Mouse (Mus musculus): ENCODE data around the gene St5. TPM values are rescaled to one million over a fixed set of nuclear protein-coding genes. Genes with fewer than 3 reads are reported as not detected.

Gene St5
- total RNA-seq, 1 experiment, result 25.6 TPM

DNA sequence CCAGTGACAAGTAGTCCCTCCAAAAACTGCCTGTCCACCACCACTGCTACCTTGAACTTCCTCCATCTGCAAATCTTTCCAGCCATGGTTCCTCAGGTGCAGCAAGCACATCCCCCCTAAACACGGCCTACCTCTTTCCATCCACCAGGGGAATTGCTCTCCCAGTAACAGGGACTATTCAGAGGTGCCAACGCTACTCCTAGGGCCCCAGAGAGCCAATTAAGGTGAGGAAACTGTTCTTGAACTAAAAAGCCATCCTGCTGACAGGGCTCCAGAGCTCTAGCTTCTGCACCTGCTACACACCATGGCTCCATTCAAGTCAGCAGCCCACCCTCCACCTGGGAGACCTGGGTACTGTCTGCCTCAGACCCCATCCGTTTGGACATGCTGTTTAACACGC lies 205.9 kb downstream of the St5 start:
- no peak for TF ChIP-seq ZNF384 (IDR thresholded peaks at IDR 0.05; ENCODE audit: low read depth, low read length)
- no peak for TF ChIP-seq ZC3H11A (IDR thresholded peaks at IDR 0.05; ENCODE audit: borderline replicate concordance, low read depth, low read length)
- TF ChIP-seq HCFC1 (IDR thresholded peaks at IDR 0.05; ENCODE audit: borderline replicate concordance, insufficient read depth, low read length), result no peak
- TF ChIP-seq CHD2 (IDR thresholded peaks at IDR 0.05; ENCODE audit: low read depth, low read length), result no peak
- no peak for TF ChIP-seq MAFK (IDR thresholded peaks at IDR 0.05; ENCODE audit: insufficient read depth, low read depth, low read length)

GRCm38 (mm10) chr7:109493319-109494316 lies 209.8 kb downstream of the St5 start:
- H3K9me3 ChIP-seq (ENCODE audit: control insufficient read depth, insufficient read depth, low read depth, low read length), result no peaks in the 10 kb centered on the region
- in situ Hi-C loops (cut with MboI; ENCODE audit: low sequenced_read_pairs in 2 of 2, unreplicated experiment in 2 of 2), result no loop called here
- peaks cover 3 to 5% of the 10 kb centered on the region in 2 experiments; a peak in 3 of 4 replicates for H3K4me1 ChIP-seq (ENCODE audit: control insufficient read depth in 2 of 2, insufficient read depth in 2 of 2, low read length in 2 of 2, poor library complexity in 1 of 2)
- H3K27ac ChIP-seq (ENCODE audit: insufficient read depth, low read depth, low read length, poor library complexity, severe bottlenecking), result peak overlapping the region; percentile 10; the same call in 1 of the 2 replicates
- DNase-seq (ENCODE audit: low read depth, low spot score), result no peak
- no peak overlapping the region for H3K9ac ChIP-seq (ENCODE audit: insufficient read depth, low read depth, low read length, poor library complexity, severe bottlenecking)
- TF ChIP-seq ZNF384 (IDR thresholded peaks at IDR 0.05; ENCODE audit: low read depth, low read length), result no peak
- no peak for TF ChIP-seq CHD2 (IDR thresholded peaks at IDR 0.05; ENCODE audit: low read depth, low read length)
- TF ChIP-seq ZC3H11A (IDR thresholded peaks at IDR 0.05; ENCODE audit: borderline replicate concordance, low read depth, low read length), result no peak
- no peak for TF ChIP-seq MAFK (IDR thresholded peaks at IDR 0.05; ENCODE audit: insufficient read depth, low read depth, low read length)
- no peak for TF ChIP-seq HCFC1 (IDR thresholded peaks at IDR 0.05; ENCODE audit: borderline replicate concordance, insufficient read depth, low read length)
- H3K36me3 ChIP-seq (ENCODE audit: control insufficient read depth, insufficient read depth, low read length, poor library complexity, severe bottlenecking), result no peaks in the 10 kb centered on the region
- H3K4me3 ChIP-seq (ENCODE audit: insufficient read depth in 1 of 2, low read depth in 1 of 2, low read length in 2 of 2, poor library complexity in 1 of 2, severe bottlenecking in 1 of 2), result peak overlapping the region in 1 of 2 experiments; percentile 6; a peak in 1 of 4 replicates

More for the DNA sequence above, 205.9 kb downstream of the St5 start:
- no peak overlapping the region for H3K4me3 ChIP-seq (ENCODE audit: insufficient read depth in 1 of 2, low read depth in 1 of 2, low read length in 2 of 2, poor library complexity in 1 of 2, severe bottlenecking in 1 of 2)
- no peak overlapping the region for H3K27ac ChIP-seq (ENCODE audit: insufficient read depth, low read depth, low read length, poor library complexity, severe bottlenecking)
- peaks cover 3 to 5% of the 10 kb centered on the region in 2 experiments; a peak in 3 of 4 replicates for H3K4me1 ChIP-seq (ENCODE audit: control insufficient read depth in 2 of 2, insufficient read depth in 2 of 2, low read length in 2 of 2, poor library complexity in 1 of 2)
- in situ Hi-C loops (cut with MboI; ENCODE audit: low sequenced_read_pairs in 2 of 2, unreplicated experiment in 2 of 2), result no loop called here
- DNase-seq (ENCODE audit: low read depth, low spot score), result no peak
- H3K9ac ChIP-seq (ENCODE audit: insufficient read depth, low read depth, low read length, poor library complexity, severe bottlenecking), result no peak overlapping the region
- no peaks in the 10 kb centered on the region for H3K9me3 ChIP-seq (ENCODE audit: control insufficient read depth, insufficient read depth, low read depth, low read length)
- no peaks in the 10 kb centered on the region for H3K36me3 ChIP-seq (ENCODE audit: control insufficient read depth, insufficient read depth, low read length, poor library complexity, severe bottlenecking)

- Histone ChIP-seq H3K4me3 (ENCODE audit: insufficient read depth in 1 of 2, low read depth in 1 of 2, low read length in 2 of 2, poor library complexity in 1 of 2, severe bottlenecking in 1 of 2) (no peak overlapping the region), H3K9ac (ENCODE audit: insufficient read depth, low read depth, low read length, poor library complexity, severe bottlenecking) (no peak overlapping the region), H3K4me1 (ENCODE audit: control insufficient read depth in 2 of 2, insufficient read depth in 2 of 2, low read length in 2 of 2, poor library complexity in 1 of 2) (peaks cover 3 to 5% of the 10 kb centered on the region in 2 experiments; a peak in 3 of 4 replicates), H3K9me3 (ENCODE audit: control insufficient read depth, insufficient read depth, low read depth, low read length) (no peaks in the 10 kb centered on the region), H3K36me3 (ENCODE audit: control insufficient read depth, insufficient read depth, low read length, poor library complexity, severe bottlenecking) (no peaks in the 10 kb centered on the region), H3K27ac (ENCODE audit: insufficient read depth, low read depth, low read length, poor library complexity, severe bottlenecking) (no peak overlapping the region)
- DNase-seq (ENCODE audit: low read depth, low spot score), result no peak
- TF ChIP-seq HCFC1 (IDR thresholded peaks at IDR 0.05; ENCODE audit: borderline replicate concordance, insufficient read depth, low read length) (no peak), ZC3H11A (IDR thresholded peaks at IDR 0.05; ENCODE audit: borderline replicate concordance, low read depth, low read length) (no peak), CHD2 (IDR thresholded peaks at IDR 0.05; ENCODE audit: low read depth, low read length) (no peak), MAFK (IDR thresholded peaks at IDR 0.05; ENCODE audit: insufficient read depth, low read depth, low read length) (no peak), ZNF384 (IDR thresholded peaks at IDR 0.05; ENCODE audit: low read depth, low read length) (no peak)
- in situ Hi-C loops (cut with MboI; ENCODE audit: low sequenced_read_pairs in 2 of 2, unreplicated experiment in 2 of 2), result no loop called here
Measured at GRCm38 (mm10) chr7:109492616-109493318, 210.6 kb downstream of the St5 start.

GRCm38 (mm10) chr7:109484221-109484620 lies 219.2 kb downstream of the St5 start:
- DNase-seq (ENCODE audit: low read depth, low spot score), result no peak
- Histone ChIP-seq H3K9me3 (ENCODE audit: control insufficient read depth, insufficient read depth, low read depth, low read length) (no peaks in the 10 kb centered on the region), H3K9ac (ENCODE audit: insufficient read depth, low read depth, low read length, poor library complexity, severe bottlenecking) (no peak overlapping the region), H3K4me1 (ENCODE audit: control insufficient read depth in 2 of 2, insufficient read depth in 2 of 2, low read length in 2 of 2, poor library complexity in 1 of 2) (no peaks in the 10 kb centered on the region), H3K27ac (ENCODE audit: insufficient read depth, low read depth, low read length, poor library complexity, severe bottlenecking) (no peak overlapping the region), H3K4me3 (ENCODE audit: insufficient read depth in 1 of 2, low read depth in 1 of 2, low read length in 2 of 2, poor library complexity in 1 of 2, severe bottlenecking in 1 of 2) (no peak overlapping the region), H3K36me3 (ENCODE audit: control insufficient read depth, insufficient read depth, low read length, poor library complexity, severe bottlenecking) (no peaks in the 10 kb centered on the region)
- in situ Hi-C loops (cut with MboI; ENCODE audit: low sequenced_read_pairs in 2 of 2, unreplicated experiment in 2 of 2), result no loop called here
- TF ChIP-seq ZC3H11A (IDR thresholded peaks at IDR 0.05; ENCODE audit: borderline replicate concordance, low read depth, low read length) (no peak), CHD2 (IDR thresholded peaks at IDR 0.05; ENCODE audit: low read depth, low read length) (no peak), HCFC1 (IDR thresholded peaks at IDR 0.05; ENCODE audit: borderline replicate concordance, insufficient read depth, low read length) (no peak), MAFK (IDR thresholded peaks at IDR 0.05; ENCODE audit: insufficient read depth, low read depth, low read length) (no peak), ZNF384 (IDR thresholded peaks at IDR 0.05; ENCODE audit: low read depth, low read length) (no peak)
